Mouse (Mus musculus) hematopoietic stem cell, adult 5-6 weeks (primary cell): ENCODE measurements at regions not wholly inside any gene's neighbourhood (a gene's known extent, or its start where the extent isn't known, plus 50 kb on each side); places are given as distances from the start of the nearest gene placed in this dataset.

ENCODE experiments used
- ATAC-seq, 2 experiments: fragments of 125-278 bp in 1 of 2; replicated peaks in 1 of 2; 2 replicates each; pipeline ENCODE4 v1.8.0; 2016 to 2017; ENCODE audit warnings: inconsistent platforms in 2 of 2, mild to moderate bottlenecking in 2 of 2, moderate number of reproducible peaks in 2 of 2, low read depth in 1 of 2, moderate TSS enrichment in 1 of 2; ENCODE audit not compliant: low FRiP score in 2 of 2, poor library complexity in 2 of 2, severe bottlenecking in 2 of 2, insufficient read depth in 1 of 2, low TSS enrichment in 1 of 2

DNA sequence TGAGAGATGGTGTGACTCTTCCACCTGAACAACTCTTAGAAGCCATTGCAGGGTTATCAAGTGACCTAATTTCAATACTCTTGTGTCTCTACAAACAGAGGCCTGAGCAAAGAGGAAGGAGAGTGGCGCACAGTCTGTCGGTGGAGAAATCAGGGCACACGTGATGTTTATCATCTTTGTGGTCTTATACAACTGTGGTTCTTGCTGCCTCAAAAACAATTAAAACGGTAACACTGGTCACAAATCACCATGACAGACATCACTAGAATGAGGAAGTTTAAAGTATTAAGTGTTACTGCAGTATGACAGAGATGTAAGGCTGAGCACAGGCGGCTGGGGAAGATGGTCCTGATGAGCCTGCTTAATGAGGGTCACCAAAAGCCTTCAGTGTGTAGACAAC is 73.6 kb downstream of the Sdc1 start:
- peak; percentile 88 to 90 for ATAC-seq

DNA sequence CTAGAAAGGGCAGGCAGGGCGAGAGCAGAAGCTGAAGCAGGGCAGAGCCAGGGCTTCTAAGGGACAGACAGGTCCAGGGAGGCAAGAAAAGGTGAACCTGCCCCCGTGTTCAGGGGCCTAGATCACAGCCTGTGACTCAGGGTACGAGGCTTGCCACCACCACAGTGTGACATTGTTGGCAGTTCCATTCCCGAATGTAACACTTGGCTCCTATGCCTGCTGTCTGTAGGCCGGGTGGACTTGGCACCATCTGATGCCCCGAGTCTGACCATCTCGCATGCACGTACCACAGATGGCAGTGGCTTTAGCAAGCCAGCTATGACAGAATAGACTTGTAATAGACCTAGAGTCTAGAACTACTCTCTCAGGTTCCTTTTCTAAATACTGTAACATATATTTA is 74.3 kb downstream of the Sdc1 start:
- no peak for ATAC-seq

DNA sequence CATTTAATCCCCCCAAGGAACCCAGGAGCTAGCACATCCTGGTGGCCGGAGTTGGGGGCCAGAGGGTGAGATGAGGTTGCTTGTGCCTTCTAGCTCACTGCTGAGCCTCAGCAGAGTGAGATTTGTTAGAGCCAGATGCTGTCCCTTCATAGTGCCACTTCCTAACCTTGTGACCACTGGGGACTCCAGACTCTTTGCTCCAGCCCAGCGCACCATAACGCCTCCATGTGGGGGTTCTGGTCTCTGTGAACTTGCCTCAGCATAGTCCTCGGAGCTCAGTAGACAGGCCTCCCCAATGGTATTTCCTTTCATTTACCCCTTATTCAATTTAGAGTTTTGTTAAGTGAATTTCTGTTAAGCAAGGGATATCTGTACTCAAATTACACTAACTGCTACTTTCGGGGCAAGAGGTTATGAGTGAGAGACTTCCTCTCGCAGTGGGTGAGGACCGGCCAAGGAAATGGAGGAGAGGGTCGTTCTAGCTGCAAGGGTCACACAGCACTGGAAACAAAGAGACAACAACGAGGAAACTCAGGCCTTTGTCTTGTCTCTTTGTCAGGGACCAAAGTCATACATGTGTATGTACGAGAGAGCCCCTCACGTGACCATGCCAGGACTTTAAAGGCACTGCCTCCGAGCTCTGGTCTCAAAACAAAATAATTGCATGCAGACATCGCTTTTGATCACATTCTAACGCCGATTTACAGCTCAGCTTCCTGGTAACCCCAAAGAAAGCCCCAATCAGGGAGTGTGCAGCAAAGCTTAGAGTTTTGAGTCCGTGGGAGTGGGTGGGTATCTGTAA is 74.8 kb upstream of the Laptm4a start:
- no peak for ATAC-seq

DNA sequence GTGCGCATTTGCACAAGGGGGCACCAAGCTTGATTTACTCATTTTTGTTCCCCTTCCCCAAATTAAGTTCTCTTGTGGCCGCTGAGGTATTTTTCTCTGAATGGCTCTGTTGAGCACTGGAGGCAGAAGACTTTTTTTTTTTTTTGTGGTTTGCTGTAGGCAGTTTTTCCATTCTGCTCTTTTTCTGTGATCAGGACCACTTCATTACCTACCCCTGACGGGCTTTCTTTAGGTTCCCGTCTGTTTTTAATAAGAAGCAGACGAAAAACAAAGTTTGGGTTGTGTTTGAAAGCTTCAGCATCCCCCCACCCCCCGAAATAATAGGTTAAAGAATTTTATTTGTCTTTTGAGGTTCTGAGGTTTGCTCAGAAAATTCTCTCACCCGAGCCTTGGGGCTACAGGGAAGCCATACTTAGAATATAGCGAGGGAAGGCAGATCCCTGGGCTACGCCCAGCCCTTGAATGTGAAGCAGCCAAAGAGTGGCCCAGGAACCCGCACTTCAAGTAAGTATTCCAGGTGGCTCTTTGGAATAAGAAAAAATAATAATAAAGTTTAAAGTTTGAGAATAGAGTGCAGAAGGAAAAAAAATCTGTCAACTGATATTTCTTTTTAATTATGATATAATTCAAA is 74.1 kb upstream of the Laptm4a start:
- ATAC-seq, result no peak

DNA sequence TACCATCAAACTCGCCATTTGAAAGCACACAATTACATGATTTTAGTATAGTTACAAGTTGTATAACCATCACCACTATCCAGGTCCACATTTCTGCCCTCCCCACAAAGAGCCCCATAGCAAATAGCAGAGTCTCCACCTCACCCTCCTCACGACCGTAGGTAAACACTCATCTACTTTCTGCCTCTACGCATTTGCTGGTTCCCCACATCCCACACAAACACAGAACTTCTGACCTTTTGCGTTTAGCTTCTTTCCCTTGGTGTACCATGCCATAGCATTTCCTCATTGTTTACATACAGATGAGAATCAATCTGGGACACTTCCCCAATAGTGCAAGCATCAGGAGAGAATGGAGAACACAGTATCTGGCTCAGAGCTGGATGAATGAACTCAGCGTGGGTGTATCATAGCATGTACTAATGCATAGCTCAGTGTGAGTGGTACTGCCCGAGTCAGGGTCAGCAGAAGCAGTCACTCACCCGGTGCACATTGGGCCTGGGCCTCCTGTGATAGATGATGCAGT is 73.5 kb upstream of the Laptm4a start:
- no peak for ATAC-seq

DNA sequence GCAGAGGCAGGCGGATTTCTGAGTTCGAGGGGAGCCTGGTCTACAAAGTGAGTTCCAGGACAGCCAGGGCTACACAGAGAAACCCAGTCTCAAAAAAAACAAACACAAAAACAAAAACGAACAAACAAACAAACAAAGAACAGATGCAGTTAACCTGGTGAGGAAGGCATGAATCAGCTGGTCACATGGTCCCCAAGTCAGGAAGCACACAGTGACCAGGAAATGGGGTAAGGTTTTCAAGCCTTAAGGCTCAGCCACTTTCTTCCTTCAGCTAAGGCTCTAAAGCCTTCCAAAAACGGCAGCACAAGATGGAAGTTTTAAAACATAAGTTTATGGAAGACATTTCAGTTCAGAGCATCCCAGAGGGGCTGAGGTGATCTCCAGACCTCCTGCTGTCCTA is 67.6 kb upstream of the Laptm4a start:
- ATAC-seq, result no peak

DNA sequence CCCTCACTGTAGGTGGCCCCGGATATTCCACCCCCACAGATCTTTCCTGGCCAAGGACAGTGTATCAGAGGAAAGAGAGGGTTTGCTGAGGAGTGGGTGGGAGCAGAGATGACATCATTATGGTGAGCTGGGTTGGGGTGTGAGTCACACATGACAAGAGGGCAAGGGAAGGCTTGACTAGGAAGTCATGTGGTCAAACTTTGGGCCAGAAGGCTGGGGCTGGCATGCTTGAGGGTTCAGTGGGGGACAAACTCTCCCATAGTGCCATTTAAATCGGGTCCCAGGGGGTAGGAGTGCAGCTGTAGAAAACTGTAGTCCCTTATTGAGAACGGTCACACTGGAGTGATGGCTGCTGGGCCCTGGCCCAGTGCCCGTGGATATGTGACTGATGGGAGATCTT is 67.1 kb upstream of the Laptm4a start:
- ATAC-seq, result no peak

DNA sequence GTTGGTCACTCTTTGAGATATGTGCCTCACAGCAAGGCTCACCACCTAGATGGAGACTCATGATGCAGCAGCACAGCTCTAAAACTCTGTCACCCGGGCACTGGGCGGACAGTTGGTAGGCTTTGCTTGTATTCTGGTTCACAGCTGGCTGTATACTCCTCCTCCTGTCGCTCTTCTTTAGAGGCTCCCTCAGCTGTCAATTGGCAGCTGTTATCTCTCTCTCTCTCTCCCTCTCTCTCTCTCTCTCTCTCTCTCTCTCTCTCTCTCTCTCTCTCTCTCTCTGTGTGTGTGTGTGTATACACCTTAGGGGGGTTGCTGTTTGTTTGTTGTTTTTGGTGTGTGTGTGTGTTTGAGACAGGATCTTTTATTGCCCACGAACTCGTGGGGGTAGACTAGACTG is 66.3 kb upstream of the Laptm4a start:
- ATAC-seq, result no peak

DNA sequence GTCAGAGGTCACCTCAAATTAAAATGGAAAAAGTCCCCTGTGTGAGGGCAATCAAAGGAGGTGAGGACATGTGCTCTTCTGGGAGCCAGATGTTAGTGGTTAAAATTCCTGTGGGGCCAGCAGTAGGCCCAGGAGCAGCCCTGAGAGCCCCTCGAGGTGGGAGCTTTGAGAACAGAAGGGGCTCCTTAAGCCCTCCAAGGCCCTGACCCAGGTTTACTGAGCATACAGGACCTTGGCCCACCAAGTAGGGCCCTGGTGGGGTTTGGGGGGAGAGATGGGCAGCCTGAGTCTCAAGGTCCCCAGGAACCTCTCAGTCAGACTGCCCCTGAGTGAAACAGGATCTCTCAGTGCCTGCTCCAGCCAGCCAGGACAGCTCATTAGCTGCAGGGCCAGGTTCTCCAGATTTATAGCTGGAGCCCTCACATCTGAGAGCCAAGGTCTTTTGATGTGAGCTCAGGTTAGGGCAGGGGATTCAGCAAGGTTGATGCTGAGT is 65.4 kb upstream of the Laptm4a start:
- no peak for ATAC-seq

DNA sequence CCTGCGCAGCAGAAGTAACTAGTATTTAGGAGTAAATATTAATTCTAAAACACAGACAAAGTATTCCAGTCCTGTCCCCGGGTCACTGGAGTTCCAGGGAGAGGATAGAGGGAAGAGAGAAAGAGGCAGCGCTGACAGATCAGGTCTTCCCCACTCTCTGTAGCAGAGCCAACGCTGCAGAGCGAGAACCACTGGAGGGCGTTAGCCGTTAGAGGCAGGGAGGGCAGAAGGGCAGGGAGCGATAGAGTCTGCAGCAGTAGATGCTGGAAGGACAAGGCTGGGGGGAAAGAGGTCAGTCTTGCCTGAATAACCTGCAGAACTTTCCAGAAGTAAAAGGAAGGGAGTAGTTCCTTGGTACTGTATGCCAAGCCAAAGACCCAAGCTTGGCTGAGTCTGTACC is 64.2 kb upstream of the Laptm4a start:
- ATAC-seq, result no peak

DNA sequence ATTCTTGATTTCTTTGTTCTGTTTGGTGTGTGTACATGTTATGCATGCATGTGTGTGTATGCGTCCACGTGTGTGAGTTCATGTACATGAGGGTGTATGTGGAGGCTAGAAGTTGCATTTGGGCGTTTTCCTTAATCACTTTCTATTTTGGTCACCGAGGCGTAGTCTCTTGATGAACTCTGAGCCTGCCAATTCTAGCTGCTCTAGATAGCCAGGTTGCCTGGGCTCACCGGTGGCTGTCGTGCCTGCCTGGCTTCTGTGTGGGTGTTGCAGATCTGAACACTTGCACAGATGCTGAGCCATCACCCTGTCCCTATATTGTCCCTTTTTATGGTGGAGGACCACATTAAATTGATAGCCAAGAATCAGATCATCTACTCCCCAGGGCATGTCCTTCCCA is 62.7 kb upstream of the Laptm4a start:
- ATAC-seq, result no peak

DNA sequence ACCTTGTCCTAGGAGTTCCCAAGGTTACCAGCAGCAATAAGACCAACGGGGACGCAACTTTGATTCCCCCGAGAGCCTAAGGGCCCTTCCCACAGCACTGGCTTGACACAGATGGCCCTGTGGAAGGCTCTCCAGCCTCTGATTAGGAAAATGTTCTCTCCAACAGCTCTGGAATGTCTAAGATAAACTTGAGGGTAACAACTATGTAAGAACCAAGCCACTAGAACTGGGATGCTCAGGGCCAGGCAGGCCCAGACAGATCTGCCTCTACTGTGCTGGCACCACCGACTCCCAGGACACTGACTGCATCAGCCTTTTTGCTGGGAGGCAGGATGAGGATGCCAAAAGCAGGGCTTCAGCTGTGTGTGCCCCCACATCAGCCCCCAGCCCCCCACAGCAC is 61.9 kb upstream of the Laptm4a start:
- ATAC-seq, result no peak

DNA sequence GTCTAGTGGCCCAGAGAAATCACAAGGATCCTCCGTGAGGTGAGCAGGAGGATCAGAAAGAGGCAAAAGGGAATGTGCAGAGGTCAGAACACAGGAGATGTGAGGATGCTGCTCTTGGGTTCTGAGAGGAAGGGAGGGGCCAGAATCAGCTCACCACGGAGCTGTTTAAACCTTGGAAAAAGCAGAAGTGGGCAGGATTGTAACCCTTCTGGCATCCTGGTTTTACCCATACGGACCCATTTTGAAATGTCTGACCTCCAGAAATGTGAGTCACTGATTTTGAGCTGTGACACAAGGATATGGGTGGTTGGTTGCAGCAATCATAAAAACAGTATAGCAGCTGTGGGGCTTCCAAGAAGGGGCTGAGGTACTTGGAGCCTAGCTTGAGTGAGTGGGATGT is 56.6 kb upstream of the Laptm4a start:
- peak; percentile 92 to 94 for ATAC-seq

DNA sequence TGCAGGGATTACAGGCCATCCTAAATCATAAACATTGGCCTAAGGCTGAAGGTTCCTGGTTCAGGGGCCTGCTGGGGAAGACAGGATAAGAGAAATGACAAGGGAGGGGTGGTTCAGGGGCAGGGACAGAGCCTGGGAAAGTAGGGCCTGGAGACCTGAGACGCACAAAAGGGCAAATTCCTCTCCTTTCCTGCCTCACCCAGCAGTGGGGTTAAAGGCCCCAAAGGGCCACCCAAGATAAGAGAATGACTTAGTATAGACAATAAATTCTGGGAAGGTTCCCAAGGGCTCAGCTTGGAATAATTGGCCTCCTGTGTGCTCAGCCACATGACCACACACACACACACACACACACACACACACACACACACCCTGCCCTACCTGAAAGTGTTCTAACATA is 56.2 kb upstream of the Laptm4a start:
- no peak for ATAC-seq

DNA sequence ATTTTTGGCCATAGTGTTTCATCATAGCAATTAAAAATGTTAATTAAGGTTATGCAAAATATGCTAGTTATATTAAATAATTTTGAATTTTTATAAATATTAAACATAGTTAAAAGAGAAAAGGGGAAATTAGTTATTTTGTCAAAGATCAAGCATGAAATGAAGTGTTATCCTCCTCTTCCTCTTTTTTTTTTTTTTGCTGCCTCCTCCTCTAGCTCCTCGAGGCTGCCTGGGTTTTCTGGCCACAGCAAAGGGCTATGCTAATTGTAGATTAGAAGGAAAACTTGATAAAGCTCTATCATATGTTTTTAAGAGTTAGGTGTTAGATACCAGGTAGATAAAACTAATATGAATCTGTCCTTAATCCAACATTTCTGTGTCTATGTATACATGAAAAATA is 54.4 kb upstream of the Laptm4a start:
- no peak for ATAC-seq

DNA sequence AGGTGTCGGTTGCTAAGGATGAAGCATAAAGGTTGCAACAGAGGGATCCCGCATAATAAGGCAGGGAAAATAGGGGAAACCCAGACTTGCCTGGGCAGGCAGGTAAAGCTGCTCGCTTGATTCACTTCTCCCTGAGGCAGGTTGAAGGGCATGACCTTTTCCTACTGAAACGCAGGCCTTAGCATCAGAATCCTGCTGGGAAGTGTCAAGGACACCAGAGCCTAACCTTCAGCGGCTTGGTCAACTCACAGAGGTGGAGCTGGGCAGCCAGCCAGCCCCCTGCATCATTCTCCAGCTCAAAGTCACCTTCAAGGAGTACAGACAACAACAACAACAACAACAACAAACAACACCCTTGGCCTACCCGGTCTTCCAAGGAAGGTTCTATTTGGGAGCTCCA is 52.8 kb upstream of the Laptm4a start:
- ATAC-seq, result no peak

DNA sequence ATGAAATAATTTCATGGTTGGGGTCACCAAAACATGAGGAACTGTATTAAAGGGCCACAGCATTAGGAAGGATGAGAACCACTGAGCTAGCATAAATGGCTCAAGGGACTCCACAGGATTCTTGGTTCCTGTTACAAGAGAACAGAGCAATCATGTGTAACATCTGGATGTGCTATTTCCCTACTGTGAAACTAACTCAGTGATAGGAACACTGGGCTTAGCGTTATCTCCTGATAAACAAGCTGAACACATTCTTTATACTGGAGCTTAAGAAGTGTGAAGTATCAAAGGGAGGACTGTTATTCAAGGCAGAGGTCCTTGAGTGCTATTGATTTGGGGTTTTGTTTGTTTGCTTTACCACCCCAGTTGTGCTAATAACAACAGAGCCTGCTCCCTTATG is 52.3 kb upstream of the Laptm4a start:
- no peak for ATAC-seq
